Mouse (Mus musculus): Measurements from ENCODE around the gene Vkorc1.

DNA sequence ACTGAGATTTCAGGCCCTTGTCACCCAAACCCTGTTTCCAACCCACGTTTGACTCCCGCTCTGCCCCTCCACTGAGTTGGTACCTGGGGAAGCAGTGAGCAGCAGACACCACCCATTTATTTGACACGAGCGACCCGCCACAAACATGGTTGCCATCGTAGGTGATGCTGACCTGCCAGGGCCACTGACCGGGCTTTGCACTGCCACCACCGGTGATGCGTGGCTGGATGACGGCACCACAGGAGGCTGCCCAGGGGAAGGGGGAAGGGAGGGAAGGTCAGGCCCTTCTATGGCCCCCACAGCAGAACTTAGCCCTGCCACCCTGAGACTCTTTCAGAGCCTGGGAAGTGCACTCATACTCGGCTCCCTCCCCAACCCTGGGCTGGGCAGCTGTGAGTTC, 32.3 kb upstream of the Vkorc1 start:
- TF ChIP-seq CTCF (IDR thresholded peaks at IDR 0.05; ENCODE audit: low read depth) (no peak), EP300 (optimal IDR thresholded peaks at IDR 0.05) (no peak)

Measured in stomach, postnatal 0 days (tissue).